In genomic region chr6:34777094-34777493, GRCm38 (mm10) we compare ENCODE assay signal across 23 mouse cellular contexts.
"Had no signal": no experiment of that assay in that cellular context is flagged by ENCODE, and none has a peak within 500 bp of the region (broad histone marks: within the 10 kb centered on the region; RNA-seq: fewer than 3 reads in every experiment).

No protein-coding gene starts in this region.

- H3K4me2 ChIP-seq: heart, embryonic 11.5 days; hindbrain, embryonic 12.5 days; hindbrain, embryonic 14.5 days; kidney, embryonic 15.5 days; limb, embryonic 13.5 days; limb, embryonic 15.5 days; liver, embryonic 12.5 days had no signal

- H3K9ac ChIP-seq: hindbrain, embryonic 12.5 days; hindbrain, embryonic 14.5 days; kidney, embryonic 15.5 days; limb, embryonic 13.5 days; limb, embryonic 15.5 days; liver, embryonic 12.5 days had no signal

- H3K9me3 ChIP-seq: hindbrain, embryonic 12.5 days; kidney, embryonic 15.5 days; limb, embryonic 13.5 days; limb, embryonic 15.5 days; liver, embryonic 12.5 days had no signal

- H3K4me1 ChIP-seq: hindbrain, embryonic 12.5 days; limb, embryonic 13.5 days had no signal

- H3K27me3 ChIP-seq: hindbrain, embryonic 12.5 days; kidney, embryonic 15.5 days; limb, embryonic 13.5 days; limb, embryonic 15.5 days; liver, embryonic 12.5 days had no signal

- ATAC-seq: hindbrain, embryonic 16.5 days; intestine, embryonic 16.5 days; liver, embryonic 12.5 days had no signal

- DNase-seq: gastrocnemius, postnatal 14 days; gastrocnemius, postnatal 36 days; heart, adult 11 months; heart, adult 2 months; heart, postnatal 10 days; kidney, adult 11 months; kidney, adult 2 months; kidney, adult 9 months; kidney, postnatal 14 days; kidney, postnatal 36 days; layer of hippocampus, adult 9-11 months; layer of hippocampus, postnatal 36 days; left cerebral cortex, postnatal 4 days had no signal

- H3K4me3 ChIP-seq: heart, adult 2 months; hindbrain, embryonic 12.5 days; kidney, embryonic 15.5 days; limb, embryonic 13.5 days; limb, embryonic 15.5 days; liver, embryonic 12.5 days had no signal

- H3K27ac ChIP-seq: heart, adult 2 months; hindbrain, embryonic 12.5 days; hindbrain, embryonic 14.5 days; kidney, embryonic 15.5 days; kidney, postnatal 0 days; limb, embryonic 13.5 days; limb, embryonic 15.5 days; liver, embryonic 12.5 days had no signal
